Mouse (Mus musculus) midbrain, embryonic 11.5 days (tissue): ENCODE data around the gene Spata4. TPM values are rescaled to one million over a fixed set of nuclear protein-coding genes. Genes with fewer than 3 reads are reported as not detected.

Source experiments
- polyA plus RNA-seq: library from polyadenylated mRNA; unstranded; fragments of >200 nt; fragmentation: Nextera tagmentation; extraction: Ambion mirVana; gene quantifications from 2 replicates; pipeline ENCODE4 v1.2.1, GENCODE M21; 2014

Spata4 gene
- polyA plus RNA-seq, 1 experiment from 2014 or later = not detected

Other genes starting within 250 kb of the Spata4 start
- 4.5 and 5.9 TPM in 2 replicates for gene Asb5, start 71.2 kb upstream of the Spata4 start, polyA plus RNA-seq
- gene Spcs3, start 70.8 kb upstream of the Spata4 start, polyA plus RNA-seq = 81.7 and 92.9 TPM in 2 replicates